Comparison of ENCODE assay signal across 8 mouse cellular contexts in genomic region chr13:55210193-55210970, GRCm38 (mm10). TPM values are rescaled to one million over a fixed set of nuclear protein-coding genes. Genes with fewer than 3 reads are reported as not detected.
A peak's percentile ranks its signal among the peaks of the same experiment; 100 is the strongest.
DNase-seq lines count a peak whose midpoint lies in the region; ATAC-seq and TF ChIP-seq lines count a peak whose summit lies in the region.

No protein-coding gene starts in this region.

- TF ChIP-seq POLR2A in ES-Bruce4 (IDR thresholded peaks at IDR 0.05; ENCODE audit: insufficient read depth, low read length): no peak

- peak overlapping the region; percentile 79 for H3K4me2 ChIP-seq in heart, embryonic 14.5 days (ENCODE audit: low read length)
- peak overlapping the region; percentile 74 for H3K4me2 ChIP-seq in liver, postnatal 0 days (ENCODE audit: low read depth, low read length)
- H3K4me2 ChIP-seq in neural tube, embryonic 12.5 days (replicated peaks): peak overlapping the region; percentile 85

- peaks cover 5% of the 10 kb centered on the region for H3K4me1 ChIP-seq in ES-Bruce4 (ENCODE audit: control insufficient read depth, insufficient read depth, low read length)
- H3K4me1 ChIP-seq in forebrain, embryonic 10.5 days: peaks cover 50% of the 10 kb centered on the region
- H3K4me1 ChIP-seq in heart, embryonic 14.5 days (ENCODE audit: control insufficient read depth in 2 of 2, insufficient read depth in 2 of 2, low read length in 2 of 2): peaks cover 8 to 29% of the 10 kb centered on the region in 2 experiments
- peaks cover 36% of the 10 kb centered on the region for H3K4me1 ChIP-seq in liver, postnatal 0 days (ENCODE audit: insufficient read depth)
- H3K4me1 ChIP-seq in neural tube, embryonic 12.5 days: peaks cover 40% of the 10 kb centered on the region

- TF ChIP-seq CTCF in ES-Bruce4 (IDR thresholded peaks at IDR 0.05; ENCODE audit: low read depth, low read length): no peak
- TF ChIP-seq CTCF in liver, postnatal 0 days (IDR thresholded peaks at IDR 0.05; ENCODE audit: low read depth): no peak; the same call in 1 of the 2 replicates

- peak overlapping the region; percentile 99 for H3K9ac ChIP-seq in ES-Bruce4 (ENCODE audit: low read depth, poor library complexity, severe bottlenecking)
- H3K9ac ChIP-seq in heart, embryonic 14.5 days (ENCODE audit: low read length): peak overlapping the region; percentile 94
- H3K9ac ChIP-seq in liver, postnatal 0 days (replicated peaks): peak overlapping the region; percentile 94
- peak overlapping the region; percentile 95 for H3K9ac ChIP-seq in neural tube, embryonic 12.5 days

- peak overlapping the region; percentile 70 for H3K4me3 ChIP-seq in ES-Bruce4 (ENCODE audit: low read depth, low read length)
- peak overlapping the region; percentile 90 for H3K4me3 ChIP-seq in forebrain, embryonic 10.5 days
- peak overlapping the region; percentile 83 to 85 for H3K4me3 ChIP-seq in heart, embryonic 14.5 days (ENCODE audit: control insufficient read depth in 1 of 2, insufficient read depth in 1 of 2, low read depth in 1 of 2, low read length in 2 of 2)
- peak overlapping the region; percentile 79 for H3K4me3 ChIP-seq in liver, postnatal 0 days (ENCODE audit: low read depth, low read length)
- peak overlapping the region; percentile 84 for H3K4me3 ChIP-seq in neural tube, embryonic 12.5 days

- peak overlapping the region; percentile 84 for H3K27ac ChIP-seq in ES-Bruce4 (ENCODE audit: insufficient read depth, low read length)
- peak overlapping the region; percentile 99 for H3K27ac ChIP-seq in forebrain, embryonic 10.5 days
- H3K27ac ChIP-seq in heart, embryonic 14.5 days (replicated peaks in 1 of 2; ENCODE audit: control insufficient read depth in 1 of 2, insufficient read depth in 1 of 2, low read depth in 2 of 2, low read length in 2 of 2): peak overlapping the region; percentile 92 to 98
- H3K27ac ChIP-seq in liver, postnatal 0 days (ENCODE audit: low read depth): peak overlapping the region; percentile 98
- H3K27ac ChIP-seq in neural tube, embryonic 12.5 days: peak overlapping the region; percentile 98

- ATAC-seq in heart, embryonic 14.5 days (ENCODE audit: insufficient number of reproducible peaks, insufficient read depth, low FRiP score, low read depth): peak; percentile 50
- ATAC-seq in liver, postnatal 0 days: peak; percentile 46
- ATAC-seq in neural tube, embryonic 12.5 days (ENCODE audit: low FRiP score, low read depth): peak; percentile 64

- peaks cover 24% of the 10 kb centered on the region for H3K36me3 ChIP-seq in ES-Bruce4 (ENCODE audit: control insufficient read depth, insufficient read depth, low read length, poor library complexity, severe bottlenecking)
- peaks cover 24% of the 10 kb centered on the region for H3K36me3 ChIP-seq in forebrain, embryonic 10.5 days (replicated peaks)
- peaks cover 22% of the 10 kb centered on the region for H3K36me3 ChIP-seq in heart, embryonic 14.5 days (ENCODE audit: control insufficient read depth, insufficient read depth, low read length)
- peaks cover 11% of the 10 kb centered on the region for H3K36me3 ChIP-seq in liver, postnatal 0 days (replicated peaks; ENCODE audit: insufficient read depth, low read length)
- peaks cover 12% of the 10 kb centered on the region for H3K36me3 ChIP-seq in neural tube, embryonic 12.5 days

- no peaks in the 10 kb centered on the region for H3K9me3 ChIP-seq in ES-Bruce4 (replicated peaks; ENCODE audit: control insufficient read depth, insufficient read depth, low read length, poor library complexity, severe bottlenecking)
- 0 out of 2 replicates have a peak, but pooled peaks cover 6% of the 10 kb centered on the region for H3K9me3 ChIP-seq in forebrain, embryonic 10.5 days
- no peaks in the 10 kb centered on the region for H3K9me3 ChIP-seq in heart, embryonic 14.5 days (ENCODE audit: control insufficient read depth, low read length)
- H3K9me3 ChIP-seq in liver, postnatal 0 days (ENCODE audit: low read length): no peaks in the 10 kb centered on the region
- H3K9me3 ChIP-seq in neural tube, embryonic 12.5 days: no peaks in the 10 kb centered on the region

- peak; percentile 41 for DNase-seq in c-Kit-negative CD71-positive TER-119-positive erythroid progenitor cells, embryonic 14.5 days (ENCODE audit: low read depth, low spot score)
- DNase-seq in forebrain, embryonic 10.5 days (ENCODE audit: extremely low spot score, low spot score): peak; percentile 79
- peak; percentile 76 for DNase-seq in kidney, postnatal 10 days
- DNase-seq in liver, postnatal 0 days: peak; percentile 42
- peak; percentile 35 for DNase-seq in thymus, postnatal 0 days (ENCODE audit: low spot score)

- no peaks in the 10 kb centered on the region for H3K27me3 ChIP-seq in ES-Bruce4 (ENCODE audit: control insufficient read depth, insufficient read depth, low read length, poor library complexity, severe bottlenecking)
- H3K27me3 ChIP-seq in forebrain, embryonic 10.5 days (ENCODE audit: poor library complexity, severe bottlenecking): 0 out of 2 replicates have a peak, but pooled peaks cover 9% of the 10 kb centered on the region
- no peaks in the 10 kb centered on the region for H3K27me3 ChIP-seq in heart, embryonic 14.5 days (ENCODE audit: control insufficient read depth, insufficient read depth, low read length)
- no peaks in the 10 kb centered on the region for H3K27me3 ChIP-seq in liver, postnatal 0 days (ENCODE audit: insufficient read depth, low read length)
- H3K27me3 ChIP-seq in neural tube, embryonic 12.5 days (replicated peaks): no peaks in the 10 kb centered on the region

- WGBS in forebrain, embryonic 10.5 days: under 1% methylated on average over 77 of the region's 77 CpGs
- WGBS in heart, embryonic 14.5 days: under 1% methylated on average over 67 of the region's 77 CpGs
- 3% methylated on average over 46 of the region's 77 CpGs for WGBS in liver, postnatal 0 days (ENCODE audit: insufficient replicate concordance)
- under 1% methylated on average over 76 of the region's 77 CpGs for WGBS in neural tube, embryonic 12.5 days

- TF ChIP-seq EP300 in ES-Bruce4 (IDR thresholded peaks at IDR 0.05; ENCODE audit: insufficient read depth, low read depth, low read length): no peak
- no peak for TF ChIP-seq EP300 in liver, postnatal 0 days (IDR thresholded peaks at IDR 0.05; ENCODE audit: low read depth)

RNA-seq across cellular contexts. Expression of gene Nsd1, which starts 0.8 kb away (rescaled TPM):
- polyA plus RNA-seq in ES-Bruce4 (2011; ENCODE audit: insufficient read depth, insufficient read length, low read depth, missing spikeins): 162 TPM in 2 replicates
- 66.8 and 70.1 TPM in 2 replicates for polyA plus RNA-seq in forebrain, embryonic 10.5 days (2016; fragmentation: Nextera tagmentation; extraction: Ambion mirVana)
- 53.5 and 57.3 TPM in 2 replicates for polyA plus RNA-seq in heart, embryonic 14.5 days (2014; fragmentation: Nextera tagmentation; extraction: Ambion mirVana)
- polyA plus RNA-seq in liver, postnatal 0 days (2015; fragmentation: Nextera tagmentation; extraction: Ambion mirVana): 18.6 and 20.6 TPM in 2 replicates
- 68.6 and 81.6 TPM in 2 replicates for polyA plus RNA-seq in neural tube, embryonic 12.5 days (2016; fragmentation: Nextera tagmentation; extraction: Ambion mirVana)
- polyA plus RNA-seq in thymus, postnatal 0 days (2015; fragmentation: Nextera tagmentation; extraction: Ambion mirVana): 52.6 and 73.8 TPM in 2 replicates

RNA-seq across cellular contexts. Expression of gene Fgfr4, which starts 57.9 kb away (rescaled TPM):
- polyA plus RNA-seq in ES-Bruce4 (2011; ENCODE audit: insufficient read depth, insufficient read length, low read depth, missing spikeins): 0.93 and 1.0 TPM in 2 replicates
- 0.16 and 0.30 TPM in 2 replicates for polyA plus RNA-seq in forebrain, embryonic 10.5 days (2016; fragmentation: Nextera tagmentation; extraction: Ambion mirVana)
- polyA plus RNA-seq in heart, embryonic 14.5 days (2014; fragmentation: Nextera tagmentation; extraction: Ambion mirVana): 0.39 and 0.40 TPM in 2 replicates
- 4.9 and 5.1 TPM in 2 replicates for polyA plus RNA-seq in liver, postnatal 0 days (2015; fragmentation: Nextera tagmentation; extraction: Ambion mirVana)
- polyA plus RNA-seq in neural tube, embryonic 12.5 days (2016; fragmentation: Nextera tagmentation; extraction: Ambion mirVana): 2.8 and 3.7 TPM in 2 replicates
- polyA plus RNA-seq in thymus, postnatal 0 days (2015; fragmentation: Nextera tagmentation; extraction: Ambion mirVana): 0.06 TPM in 1 of 2 replicates, not detected in the other

Comparison
In these comparisons a context has a peak if more than half of its experiments do, and no peak if none do; other contexts are left out.
1. Peak in every context shown above with its lines: DNase-seq, ATAC-seq, H3K4me3 ChIP-seq and H3K27ac ChIP-seq.